Mouse (Mus musculus) liver, embryonic 16.5 days (tissue): ENCODE measurements at regions not wholly inside any gene's neighbourhood (a gene's known extent, or its start where the extent isn't known, plus 50 kb on each side); places are given as distances from the start of the nearest gene placed in this dataset.

Experiments
- ATAC-seq: fragments of 200-750 bp; cut with Nextera tagmentation; 2 replicates; pipeline ENCODE4 v1.8.0; 2017; ENCODE audit warnings: low read depth, mild to moderate bottlenecking, moderate number of reproducible peaks, moderate library complexity
- H3K27ac ChIP-seq: fragments of 300-500 bp; sonication (generic); 2 replicates; pipeline ENCODE4 v1.5.1; 2014; ENCODE audit warnings: mild to moderate bottlenecking, low read length
- H3K27me3 ChIP-seq: fragments of 300-500 bp; sonication (generic); 2 replicates; pipeline ENCODE4 v1.6.1; 2014; ENCODE audit warnings: low read depth, low read length, mixed read lengths; ENCODE audit not compliant: control insufficient read depth, insufficient read depth
- H3K36me3 ChIP-seq: fragments of 300-500 bp; sonication (generic); 2 replicates; pipeline ENCODE4 v1.6.1; 2014; ENCODE audit warnings: mild to moderate bottlenecking; ENCODE audit not compliant: control insufficient read depth, insufficient read depth
- H3K4me1 ChIP-seq: fragments of 300-500 bp; sonication (generic); 2 replicates; pipeline ENCODE4 v1.6.1; 2014; ENCODE audit warnings: low read depth, low read length, mixed read lengths; ENCODE audit not compliant: control insufficient read depth
- H3K4me2 ChIP-seq: fragments of 300-500 bp; sonication (generic); 2 replicates; pipeline ENCODE4 v1.6.1; 2014; ENCODE audit warnings: low read depth, low read length, mixed read lengths
- H3K4me3 ChIP-seq: fragments of 300-500 bp; sonication (generic); 2 replicates; pipeline ENCODE4 v1.5.1; 2014; ENCODE audit warnings: low read depth, mild to moderate bottlenecking, low read length
- H3K9ac ChIP-seq: fragments of 300-500 bp; sonication (generic); 2 replicates; pipeline ENCODE4 v1.6.1; 2014; ENCODE audit warnings: low read depth, low read length
- H3K9me3 ChIP-seq: fragments of 300-500 bp; sonication (generic); replicated peaks from 2 replicates; pipeline ENCODE4 v1.6.1; 2016; ENCODE audit warnings: low read length; ENCODE audit not compliant: control insufficient read depth
- WGBS: fragments of 180-500 bp; shearing (Covaris S2); extraction: QIAGEN DNeasy Blood & Tissue Kit; methylation state at CpG from one replicate; pipeline ENCODE4 v1.1.7; 2014; ENCODE audit not compliant: insufficient replicate concordance; 5-methylcytosine and 5-hydroxymethylcytosine counted together

DNA sequence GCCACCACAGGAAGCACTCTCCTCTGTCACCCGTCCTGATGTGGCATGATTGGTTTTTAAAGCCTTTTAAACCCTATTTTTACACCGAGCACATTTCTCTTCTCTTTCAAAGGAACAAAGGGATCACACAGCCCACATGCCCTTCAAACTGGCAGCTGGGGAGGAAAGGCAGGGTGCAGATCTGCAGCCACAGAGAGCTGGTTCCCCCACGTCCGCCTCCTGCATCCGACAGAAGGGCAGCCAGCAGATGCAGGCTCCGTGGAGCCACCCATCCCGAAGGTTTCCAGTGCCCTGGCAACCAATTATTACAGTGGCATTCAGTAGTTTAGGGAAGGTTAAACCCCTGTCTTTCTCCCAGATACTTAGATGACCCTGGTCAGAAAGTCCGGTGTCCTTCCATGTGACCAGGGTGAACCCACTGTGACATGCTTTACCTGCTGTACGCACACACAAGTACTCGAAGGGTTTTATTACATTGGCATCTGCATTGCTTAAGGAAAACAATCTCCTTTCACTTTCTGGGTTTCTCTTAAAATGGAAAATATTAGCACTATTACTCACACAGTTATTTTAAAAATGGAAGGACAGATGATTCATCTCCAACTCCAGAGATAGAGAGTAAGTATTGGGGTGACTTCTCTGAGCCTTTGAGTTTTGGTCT is 156.7 kb upstream of the Ubl3 start:
- no peak overlapping the region for H3K27ac ChIP-seq
- WGBS = 35% methylated on average over 10 of the region's 10 CpGs
- no peak for ATAC-seq

DNA sequence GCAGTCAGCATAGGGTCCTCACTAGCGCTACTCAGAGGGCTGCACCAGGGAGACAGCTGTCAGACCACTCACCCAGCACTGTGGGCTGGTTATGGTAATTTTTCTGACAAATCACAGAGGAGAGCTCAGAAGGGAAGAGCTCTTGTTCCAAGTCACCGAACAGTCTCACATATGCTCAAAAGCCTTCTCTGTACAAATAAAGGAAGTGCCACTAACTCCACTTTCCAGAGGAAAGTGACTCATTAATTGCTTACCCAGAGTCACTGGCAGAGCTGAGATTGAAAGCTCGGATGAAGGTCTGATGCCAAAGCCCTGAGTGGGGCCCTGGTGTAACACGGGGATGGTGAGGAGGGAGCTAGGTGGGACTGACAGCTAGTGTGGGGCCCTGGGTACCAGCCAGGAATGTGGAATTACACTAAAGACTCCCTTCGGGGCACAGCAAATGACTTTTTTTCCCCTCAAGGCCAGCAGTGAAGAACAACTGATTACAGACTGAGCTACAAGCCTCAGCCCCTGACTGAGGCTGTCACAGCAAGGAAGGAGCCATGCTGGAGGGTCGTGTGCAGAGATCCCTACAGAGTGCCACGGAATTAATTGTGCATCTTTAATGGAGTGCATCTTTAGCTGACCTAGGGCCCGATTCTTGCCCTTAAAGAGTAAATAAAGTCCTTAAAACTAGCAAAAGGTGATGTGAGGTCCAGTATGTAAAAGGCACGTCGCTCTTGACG is 155.6 kb upstream of the Ubl3 start:
- no peak overlapping the region for H3K27ac ChIP-seq
- H3K27me3 ChIP-seq = no peaks in the 10 kb centered on the region
- no peaks in the 10 kb centered on the region for H3K4me1 ChIP-seq
- no peak overlapping the region for H3K4me2 ChIP-seq
- H3K4me3 ChIP-seq = no peak overlapping the region
- no peak overlapping the region for H3K9ac ChIP-seq
- 28% methylated on average over 11 of the region's 11 CpGs for WGBS
- ATAC-seq = no peak
- H3K36me3 ChIP-seq = no peaks in the 10 kb centered on the region
- no peaks in the 10 kb centered on the region for H3K9me3 ChIP-seq

More for the DNA sequence above, 156.7 kb upstream of the Ubl3 start:
- Histone ChIP-seq H3K4me3 (no peak overlapping the region), H3K4me1 (no peaks in the 10 kb centered on the region), H3K9ac (no peak overlapping the region), H3K9me3 (no peaks in the 10 kb centered on the region), H3K4me2 (no peak overlapping the region), H3K36me3 (no peaks in the 10 kb centered on the region), H3K27me3 (no peaks in the 10 kb centered on the region)

DNA sequence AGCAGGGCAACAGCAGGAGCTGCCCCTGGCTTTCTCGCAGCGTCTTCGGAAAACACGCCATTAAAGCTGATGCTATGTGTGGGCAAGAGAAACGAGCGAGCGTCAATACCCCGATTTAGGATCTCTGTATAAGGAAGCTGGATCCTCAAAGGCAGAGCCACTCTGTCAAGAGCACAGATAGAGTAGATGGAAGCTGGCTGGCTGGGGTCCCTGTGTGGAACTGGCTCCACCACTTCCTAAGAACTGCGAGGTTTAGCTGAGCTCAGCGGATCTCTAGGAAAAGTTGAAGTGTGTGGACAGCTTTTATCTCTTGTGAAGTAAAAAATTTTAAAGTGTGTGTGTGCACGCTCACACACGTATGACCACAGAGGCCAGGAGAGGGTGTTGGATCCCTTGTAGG is 154.7 kb upstream of the Ubl3 start:
- no peak overlapping the region for H3K4me2 ChIP-seq
- no peak for ATAC-seq
- no peaks in the 10 kb centered on the region for H3K9me3 ChIP-seq
- H3K36me3 ChIP-seq = no peaks in the 10 kb centered on the region
- WGBS = 72% methylated on average over 12 of the region's 12 CpGs
- no peak overlapping the region for H3K4me3 ChIP-seq
- H3K4me1 ChIP-seq = no peaks in the 10 kb centered on the region
- no peaks in the 10 kb centered on the region for H3K27me3 ChIP-seq
- no peak overlapping the region for H3K27ac ChIP-seq
- no peak overlapping the region for H3K9ac ChIP-seq

DNA sequence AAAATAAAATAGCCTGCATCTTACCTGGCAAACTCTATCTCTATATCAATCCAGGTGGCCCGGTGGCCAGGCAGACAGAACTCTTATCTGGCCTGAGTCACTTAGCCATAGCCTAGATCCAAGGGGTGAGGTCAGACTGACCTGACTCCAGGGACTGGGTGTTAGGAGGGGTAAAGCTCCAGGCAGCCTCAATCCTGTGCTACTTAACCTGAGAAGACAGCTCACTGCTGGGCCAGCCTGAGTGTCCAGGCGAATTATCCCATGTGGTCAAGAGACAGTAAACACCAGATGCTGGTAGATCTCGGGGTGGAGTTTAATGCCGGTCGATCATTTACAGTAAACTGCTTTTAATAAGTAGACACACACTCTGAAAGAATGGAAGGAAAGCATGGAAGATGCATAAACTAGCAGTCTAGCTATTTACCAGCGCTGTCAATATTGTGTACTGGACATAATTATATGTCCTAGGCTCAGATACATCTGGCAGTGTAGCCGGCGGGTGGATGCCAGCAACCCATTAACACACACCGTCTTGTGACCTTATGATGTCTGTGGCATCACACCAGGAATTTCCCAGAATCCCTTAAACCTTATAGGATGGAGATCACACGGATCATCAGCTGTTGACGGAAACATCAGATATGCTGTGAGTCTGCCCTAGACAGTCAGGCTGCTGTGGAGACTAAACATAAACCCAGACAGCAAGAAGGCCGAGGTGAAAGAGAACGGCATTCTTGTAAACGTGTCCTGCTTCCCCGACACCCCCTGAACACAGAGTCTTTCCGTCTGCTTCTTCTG is 153.9 kb upstream of the Ubl3 start:
- Histone ChIP-seq H3K9me3 (no peaks in the 10 kb centered on the region), H3K4me2 (no peak overlapping the region), H3K27me3 (no peaks in the 10 kb centered on the region), H3K4me3 (no peak overlapping the region), H3K9ac (no peak overlapping the region), H3K36me3 (no peaks in the 10 kb centered on the region), H3K4me1 (no peaks in the 10 kb centered on the region), H3K27ac (no peak overlapping the region)
- 72% methylated on average over 16 of the region's 16 CpGs for WGBS
- no peak for ATAC-seq

DNA sequence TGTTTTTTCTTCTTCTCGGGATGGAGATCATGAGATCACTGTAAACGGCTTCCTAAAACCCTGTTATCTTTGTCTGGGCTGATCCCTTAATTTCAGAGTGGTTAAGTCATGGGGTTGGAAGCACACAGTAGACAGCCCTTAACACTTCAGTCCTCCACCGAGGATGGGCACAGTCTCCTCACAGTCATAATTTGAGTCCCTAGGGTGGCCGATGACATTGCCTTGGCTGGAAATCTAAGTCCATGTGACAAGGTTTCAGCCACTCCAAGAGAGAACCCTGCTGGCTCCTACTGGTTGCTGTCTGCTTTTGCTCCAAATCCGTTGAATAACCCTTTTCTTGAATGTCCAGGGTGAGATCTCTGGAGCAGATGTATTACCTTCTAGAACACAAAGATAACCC is 152.2 kb upstream of the Ubl3 start:
- Histone ChIP-seq H3K36me3 (no peaks in the 10 kb centered on the region), H3K4me1 (no peaks in the 10 kb centered on the region), H3K4me3 (no peak overlapping the region), H3K27ac (no peak overlapping the region), H3K27me3 (no peaks in the 10 kb centered on the region), H3K4me2 (no peak overlapping the region), H3K9ac (no peak overlapping the region), H3K9me3 (no peaks in the 10 kb centered on the region)
- ATAC-seq = no peak
- WGBS = 48% methylated on average over 5 of the region's 5 CpGs

DNA sequence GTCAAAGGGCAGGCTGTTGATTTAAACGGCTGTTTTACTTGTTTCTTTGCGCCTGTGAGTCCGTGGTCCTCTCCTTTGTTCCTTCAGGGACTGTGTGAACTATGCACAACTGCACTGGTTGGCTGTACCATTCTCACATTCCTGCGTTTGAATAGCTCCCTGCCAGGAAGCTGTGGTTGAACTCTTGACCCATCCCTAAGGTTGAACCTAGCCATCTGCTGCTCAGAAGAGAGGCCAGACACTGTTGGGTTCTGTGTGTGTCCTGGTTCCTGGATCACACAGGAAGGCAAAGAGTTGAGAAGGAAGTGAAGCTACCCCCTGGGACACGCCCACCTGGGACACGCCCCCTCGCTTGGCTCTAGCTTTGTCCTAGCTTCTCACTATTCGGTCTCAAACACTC is 149.3 kb upstream of the Ubl3 start:
- WGBS = 38% methylated on average over 8 of the region's 8 CpGs
- no peak overlapping the region for H3K4me2 ChIP-seq
- no peaks in the 10 kb centered on the region for H3K4me1 ChIP-seq
- H3K27ac ChIP-seq = no peak overlapping the region
- no peaks in the 10 kb centered on the region for H3K9me3 ChIP-seq
- no peak overlapping the region for H3K9ac ChIP-seq
- no peak for ATAC-seq
- H3K4me3 ChIP-seq = no peak overlapping the region
- no peaks in the 10 kb centered on the region for H3K36me3 ChIP-seq
- no peaks in the 10 kb centered on the region for H3K27me3 ChIP-seq

DNA sequence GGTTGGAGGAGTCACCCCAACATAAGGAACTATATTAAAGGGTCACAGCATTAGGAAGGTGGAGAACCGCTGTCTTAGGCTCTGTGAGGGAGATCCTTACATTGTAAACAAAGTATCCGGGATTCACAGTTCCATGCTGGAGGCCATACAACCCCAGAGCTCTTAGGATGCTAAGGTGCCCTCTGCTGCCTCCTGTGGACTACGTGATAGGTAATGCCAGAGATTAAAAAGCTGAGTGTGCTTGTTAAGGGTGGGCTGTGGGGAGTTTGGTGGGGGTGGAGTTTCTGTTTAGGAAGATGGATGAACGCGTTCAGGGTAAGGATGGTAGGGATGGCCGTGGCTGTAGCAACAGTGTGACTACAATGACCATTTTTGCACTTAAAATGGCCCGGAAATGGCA is 148.4 kb upstream of the Ubl3 start:
- ATAC-seq = no peak
- WGBS = 76% methylated on average over 7 of the region's 7 CpGs

DNA sequence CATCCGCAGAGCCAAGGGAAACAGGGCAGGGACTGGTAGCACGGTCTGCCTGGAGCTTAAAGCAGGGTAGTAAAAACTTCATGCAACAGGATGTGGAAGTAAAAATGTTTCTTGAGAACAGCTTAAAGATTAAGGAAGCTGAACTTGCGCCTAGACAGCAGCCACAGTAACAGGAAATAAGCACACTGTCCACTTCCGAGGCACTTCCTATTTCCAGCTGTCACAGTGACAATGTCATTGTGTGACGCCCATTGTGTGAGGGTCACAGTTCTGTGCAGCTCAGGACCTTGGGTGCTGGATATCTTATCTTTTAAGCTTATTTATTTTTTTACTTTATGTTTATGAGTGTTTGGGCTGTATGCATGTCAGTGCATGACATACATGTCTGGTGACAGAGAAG is 147.7 kb upstream of the Ubl3 start:
- no peak; the same call in 1 of the 2 replicates for ATAC-seq
- 38% methylated on average over 5 of the region's 5 CpGs for WGBS
- Histone ChIP-seq H3K27ac (0 out of 2 replicates have a peak overlapping the region, but pooled peaks have one; percentile 22), H3K4me3 (no peak overlapping the region), H3K4me1 (no peaks in the 10 kb centered on the region), H3K9me3 (no peaks in the 10 kb centered on the region), H3K4me2 (no peak overlapping the region), H3K36me3 (no peaks in the 10 kb centered on the region), H3K9ac (no peak overlapping the region), H3K27me3 (no peaks in the 10 kb centered on the region)

More for the DNA sequence above, 148.4 kb upstream of the Ubl3 start:
- no peak overlapping the region for H3K27ac ChIP-seq
- H3K36me3 ChIP-seq = no peaks in the 10 kb centered on the region
- no peaks in the 10 kb centered on the region for H3K4me1 ChIP-seq
- no peaks in the 10 kb centered on the region for H3K27me3 ChIP-seq
- H3K9me3 ChIP-seq = no peaks in the 10 kb centered on the region
- no peak overlapping the region for H3K4me2 ChIP-seq
- H3K9ac ChIP-seq = no peak overlapping the region
- H3K4me3 ChIP-seq = no peak overlapping the region
